Mouse (Mus musculus) erythroblast, embryonic 14.5 days (primary cell): ENCODE data around the gene Ppara. TPM values are rescaled to one million over a fixed set of nuclear protein-coding genes. Genes with fewer than 3 reads are reported as not detected.

Experiments used
- H3K27me3 ChIP-seq: 2 replicates; pipeline ENCODE4 v1.6.1; 2012; ENCODE audit warnings: inconsistent platforms; ENCODE audit not compliant: control insufficient read depth
- H3K36me3 ChIP-seq: 2 replicates; pipeline ENCODE4 v1.6.1; 2012; ENCODE audit warnings: mild to moderate bottlenecking, inconsistent platforms; ENCODE audit not compliant: control insufficient read depth
- H3K4me1 ChIP-seq: 2 replicates; pipeline ENCODE4 v1.6.1; 2012; ENCODE audit warnings: inconsistent platforms; ENCODE audit not compliant: control insufficient read depth
- H3K4me3 ChIP-seq: replicated peaks from 2 replicates; pipeline ENCODE3; 2012; ENCODE audit warnings: moderate library complexity, mild to moderate bottlenecking, inconsistent platforms
- H3K9me3 ChIP-seq: 2 replicates; pipeline ENCODE4 v1.6.1; 2012; ENCODE audit warnings: low read length, inconsistent platforms, mixed read lengths; ENCODE audit not compliant: control insufficient read depth
- GATA1 ChIP-seq: IDR thresholded peaks from 2 replicates; pipeline ENCODE4 v1.6.1; 2012; ENCODE audit warnings: low read length, inconsistent platforms, mixed read lengths
- TAL1 ChIP-seq: IDR thresholded peaks from 3 replicates; pipeline ENCODE4 v1.6.1; 2012; ENCODE audit warnings: low read length, inconsistent platforms, mixed read lengths
- polyA plus RNA-seq: library from polyadenylated mRNA; stranded (reverse); fragments of >175 nt; gene quantifications from 2 replicates; pipeline ENCODE4 v1.2.3, GENCODE M21; 2012

The Ppara gene
- polyA plus RNA-seq, 1 experiment: not detected

- Histone ChIP-seq H3K4me3 (no peak overlapping the region), H3K27me3 (no peaks in the 10 kb centered on the region), H3K9me3 (peaks cover 5% of the 10 kb centered on the region), H3K4me1 (no peaks in the 10 kb centered on the region), H3K36me3 (no peaks in the 10 kb centered on the region)
- TF ChIP-seq TAL1 (no peak), GATA1 (no peak)
Measured at GRCm38 (mm10) chr15:85762761-85763160, 28.0 kb downstream of the Ppara start.

DNA sequence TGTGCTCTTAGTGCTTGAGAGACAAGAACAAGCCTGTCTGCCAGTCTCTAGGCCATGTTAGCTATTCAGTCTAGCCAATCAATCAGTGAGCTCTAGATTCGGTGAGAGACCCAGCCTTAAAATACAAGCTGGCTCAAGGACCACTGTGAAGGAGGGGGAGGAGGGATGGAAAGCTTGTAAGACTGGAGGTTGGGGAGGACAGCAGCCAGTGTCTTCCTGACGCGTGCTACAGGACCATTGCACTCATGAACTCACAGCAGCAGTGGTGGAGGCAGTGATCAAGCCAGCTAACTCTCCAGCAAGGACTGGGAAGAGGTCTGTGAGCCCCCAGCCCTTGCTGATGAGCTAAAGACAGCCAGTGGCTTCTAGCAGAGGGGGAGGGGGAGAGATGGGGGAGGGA, 30.2 kb downstream of the Ppara start:
- no peaks in the 10 kb centered on the region for H3K9me3 ChIP-seq
- H3K4me1 ChIP-seq: no peaks in the 10 kb centered on the region
- H3K27me3 ChIP-seq: no peaks in the 10 kb centered on the region
- TF ChIP-seq TAL1: no peak
- no peak overlapping the region for H3K4me3 ChIP-seq
- H3K36me3 ChIP-seq: no peaks in the 10 kb centered on the region

DNA sequence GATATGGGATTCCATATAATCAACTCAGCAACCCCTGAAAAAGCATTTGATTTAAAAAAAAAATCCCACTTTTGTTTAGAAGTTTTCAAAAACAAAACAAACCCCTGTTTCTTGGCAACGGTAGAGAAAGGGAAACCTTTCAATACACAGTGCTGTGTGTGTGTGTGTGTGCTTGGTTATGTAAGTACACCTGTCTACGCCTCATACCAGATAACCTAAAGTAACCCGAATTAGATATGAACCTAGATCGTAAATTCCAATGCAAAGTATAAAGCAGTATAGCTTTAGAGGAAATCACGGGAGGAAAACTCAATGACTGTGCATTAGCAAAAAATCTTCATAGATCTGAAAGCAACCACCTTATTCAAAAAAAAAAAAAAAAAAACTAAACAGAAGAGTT, 31.9 kb downstream of the Ppara start:
- Histone ChIP-seq H3K9me3 (no peaks in the 10 kb centered on the region), H3K4me1 (no peaks in the 10 kb centered on the region), H3K27me3 (no peaks in the 10 kb centered on the region), H3K4me3 (no peak overlapping the region), H3K36me3 (no peaks in the 10 kb centered on the region)
- TF ChIP-seq GATA1 (no peak), TAL1 (no peak)

- TF ChIP-seq GATA1 (no peak), TAL1 (no peak)
- Histone ChIP-seq H3K4me1 (no peaks in the 10 kb centered on the region), H3K27me3 (no peaks in the 10 kb centered on the region)
Measured at GRCm38 (mm10) chr15:85768991-85769390, 34.2 kb downstream of the Ppara start.

GRCm38 (mm10) chr15:85771306-85772121, 36.7 kb downstream of the Ppara start:
- no peak for TF ChIP-seq TAL1
- TF ChIP-seq GATA1: no peak
- H3K27me3 ChIP-seq: no peaks in the 10 kb centered on the region
- no peaks in the 10 kb centered on the region for H3K36me3 ChIP-seq
- no peaks in the 10 kb centered on the region for H3K4me1 ChIP-seq
- H3K4me3 ChIP-seq: no peak overlapping the region
- H3K9me3 ChIP-seq: no peaks in the 10 kb centered on the region

More at GRCm38 (mm10) chr15:85768991-85769390, 34.2 kb downstream of the Ppara start:
- H3K36me3 ChIP-seq: no peaks in the 10 kb centered on the region
- H3K9me3 ChIP-seq: no peaks in the 10 kb centered on the region
- no peak overlapping the region for H3K4me3 ChIP-seq

GRCm38 (mm10) chr15:85772146-85772740, 37.5 kb downstream of the Ppara start:
- Histone ChIP-seq H3K27me3 (no peaks in the 10 kb centered on the region), H3K4me3 (no peak overlapping the region), H3K4me1 (no peaks in the 10 kb centered on the region), H3K36me3 (no peaks in the 10 kb centered on the region), H3K9me3 (no peaks in the 10 kb centered on the region)
- TF ChIP-seq GATA1 (no peak), TAL1 (no peak)

DNA sequence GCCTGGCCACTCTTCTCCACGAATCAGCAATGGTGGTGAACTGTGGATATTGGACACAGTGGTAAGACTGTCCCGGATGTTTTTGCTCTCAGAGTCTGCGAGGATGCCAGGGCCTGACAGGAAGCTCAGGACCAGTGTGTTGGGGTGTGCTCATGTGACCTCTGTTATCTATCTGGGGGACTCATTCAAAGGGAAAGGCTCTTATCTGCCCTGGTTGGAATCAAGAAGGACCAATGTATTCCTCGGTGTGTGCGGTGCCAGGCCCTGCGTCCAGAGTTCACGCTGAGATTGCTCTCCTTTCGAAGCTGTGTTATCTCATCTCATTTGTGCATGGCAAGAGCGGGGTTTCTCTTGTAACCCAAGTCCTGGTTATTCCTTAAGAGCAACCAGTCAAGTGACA, 39.6 kb downstream of the Ppara start:
- Histone ChIP-seq H3K4me3 (no peak overlapping the region), H3K36me3 (no peaks in the 10 kb centered on the region), H3K27me3 (no peaks in the 10 kb centered on the region), H3K4me1 (no peaks in the 10 kb centered on the region), H3K9me3 (no peaks in the 10 kb centered on the region)
- TF ChIP-seq GATA1 (no peak), TAL1 (no peak)

- Histone ChIP-seq H3K9me3 (no peaks in the 10 kb centered on the region), H3K4me3 (no peak overlapping the region), H3K36me3 (no peaks in the 10 kb centered on the region), H3K27me3 (no peaks in the 10 kb centered on the region), H3K4me1 (no peaks in the 10 kb centered on the region)
- TF ChIP-seq TAL1 (no peak), GATA1 (no peak)
Measured at GRCm38 (mm10) chr15:85775001-85775400, 40.2 kb downstream of the Ppara start.

- no peaks in the 10 kb centered on the region for H3K9me3 ChIP-seq
- H3K4me1 ChIP-seq: no peaks in the 10 kb centered on the region
- no peaks in the 10 kb centered on the region for H3K27me3 ChIP-seq
- TF ChIP-seq GATA1 (no peak), TAL1 (no peak)
- no peaks in the 10 kb centered on the region for H3K36me3 ChIP-seq
- H3K4me3 ChIP-seq: no peak overlapping the region
Measured at GRCm38 (mm10) chr15:85776241-85776640, 41.5 kb downstream of the Ppara start.
